Mouse (Mus musculus): ENCODE results near the gene Slc25a29.
A peak's percentile ranks its signal among the peaks of the same experiment; 100 is the strongest.

Gene Slc25a29

GRCm38 (mm10) chr12:108834337-108834736 lies 1.3 kb downstream of the Slc25a29 start:
- DNase-seq (ENCODE audit: low spot score): no peak

GRCm38 (mm10) chr12:108833408-108833807 lies 2.3 kb downstream of the Slc25a29 start:
- DNase-seq (ENCODE audit: low spot score): no peak

DNA sequence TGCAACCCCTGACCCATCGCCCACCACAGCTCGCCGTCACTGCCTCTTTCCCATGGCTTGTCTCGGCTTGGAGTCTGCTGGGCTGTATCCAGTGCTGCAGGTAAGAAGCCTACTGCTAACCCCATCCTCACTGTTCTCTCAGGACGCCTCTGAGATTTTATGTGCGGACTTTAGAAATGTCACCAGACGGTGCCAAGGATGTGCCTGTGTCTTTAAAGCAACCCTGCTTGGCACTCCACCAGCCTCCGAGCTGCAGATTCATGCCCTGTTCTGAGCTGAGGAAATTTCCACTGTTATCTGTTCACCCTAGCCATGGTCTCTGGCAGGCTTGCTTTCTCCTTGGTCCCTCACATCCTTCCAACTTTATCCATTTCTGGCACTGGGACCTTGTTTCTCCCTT lies 2.8 kb downstream of the Slc25a29 start:
- DNase-seq (ENCODE audit: low spot score): no peak

GRCm38 (mm10) chr12:108831966-108832643 lies 3.6 kb downstream of the Slc25a29 start:
- DNase-seq (ENCODE audit: low spot score): no peak

DNA sequence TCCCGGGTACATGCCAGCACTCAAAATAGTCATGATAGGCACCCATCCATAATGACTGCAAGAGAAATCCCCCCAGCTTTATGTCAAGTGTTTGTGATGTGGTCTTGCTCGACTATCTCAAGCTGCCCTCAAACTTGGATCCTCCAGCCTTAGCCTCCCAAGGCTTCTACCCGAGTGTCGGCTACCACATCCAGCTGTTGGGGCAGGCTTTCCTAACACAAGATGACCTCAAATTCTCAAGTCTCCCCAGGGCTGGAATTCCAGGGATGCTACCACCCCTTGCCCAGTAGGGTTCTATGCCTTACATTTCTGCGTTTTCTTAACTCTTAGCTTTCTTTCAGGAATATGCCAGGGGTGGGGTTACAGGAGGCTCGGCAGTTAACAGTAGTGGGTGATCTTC lies 5.3 kb downstream of the Slc25a29 start:
- no peak for DNase-seq (ENCODE audit: low spot score)

DNA sequence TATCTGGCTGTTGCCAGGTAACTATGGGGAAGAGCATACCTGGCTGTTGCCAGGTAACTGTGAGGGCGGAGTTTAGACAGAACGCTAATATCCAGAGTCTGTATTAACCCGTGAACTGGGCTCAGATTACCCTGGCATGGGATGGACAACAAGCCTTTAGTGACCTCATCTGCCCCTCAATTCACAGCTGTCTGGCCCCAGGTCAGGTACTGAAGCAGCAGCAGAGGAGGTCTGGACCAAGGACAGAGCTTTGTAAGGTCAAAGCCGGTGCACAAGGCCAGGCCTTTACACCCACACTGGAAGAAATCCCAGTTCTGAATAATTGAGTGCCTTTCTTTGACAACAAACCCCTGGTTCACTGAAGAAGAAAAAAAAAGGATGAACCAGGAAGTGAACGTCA lies 6.0 kb downstream of the Slc25a29 start:
- DNase-seq (ENCODE audit: low spot score): no peak

DNA sequence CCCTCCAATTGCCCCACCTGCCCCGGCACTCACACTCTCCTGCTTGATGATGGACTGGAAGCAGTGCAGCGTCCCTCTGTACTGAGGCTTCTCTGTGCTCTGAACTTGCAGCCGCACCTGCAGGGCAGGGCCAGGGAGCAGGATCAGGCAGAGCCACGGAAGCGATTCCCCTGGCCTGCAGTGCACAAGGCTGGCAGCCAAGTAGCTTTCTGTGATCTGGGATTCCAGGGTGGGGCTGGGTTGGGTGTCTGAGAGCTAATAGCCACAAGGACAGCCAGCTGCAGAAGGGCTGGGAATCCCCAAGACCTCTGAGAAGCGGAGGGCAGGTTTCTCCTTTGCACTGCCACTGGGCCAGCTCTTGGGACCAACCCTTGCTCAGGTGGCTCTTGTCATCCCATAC lies 8.0 kb downstream of the Slc25a29 start:
- DNase-seq (ENCODE audit: low spot score): no peak

GRCm38 (mm10) chr12:108826958-108827535 lies 8.6 kb downstream of the Slc25a29 start:
- DNase-seq (ENCODE audit: low spot score): no peak

- DNase-seq (ENCODE audit: low spot score): no peak
Observed at GRCm38 (mm10) chr12:108826282-108826957, 9.3 kb downstream of the Slc25a29 start.

- DNase-seq (ENCODE audit: low spot score): no peak
Observed at GRCm38 (mm10) chr12:108825561-108826224, 10.0 kb downstream of the Slc25a29 start.

GRCm38 (mm10) chr12:108824225-108824874 lies 11.3 kb downstream of the Slc25a29 start:
- DNase-seq (ENCODE audit: low spot score): no peak

DNA sequence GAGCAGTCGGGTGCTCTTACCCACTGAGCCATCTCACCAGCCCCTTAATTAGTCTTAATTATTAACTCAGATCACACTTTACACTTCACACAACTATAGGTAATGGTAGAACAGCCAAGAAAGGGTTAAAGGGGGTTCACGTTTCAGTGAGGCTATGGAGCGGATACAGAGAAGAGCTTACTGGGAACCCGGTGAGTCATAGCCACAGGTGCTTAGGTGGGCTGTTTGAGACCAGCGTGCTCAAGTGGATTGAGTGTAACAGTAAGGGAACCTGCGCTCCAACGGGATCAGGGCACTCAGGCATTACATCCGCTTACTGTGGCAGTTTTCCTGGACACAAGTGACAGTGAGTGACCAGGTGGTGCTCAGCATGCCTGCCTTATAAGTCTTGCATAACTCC lies 12.6 kb downstream of the Slc25a29 start:
- DNase-seq (ENCODE audit: low spot score): no peak

DNA sequence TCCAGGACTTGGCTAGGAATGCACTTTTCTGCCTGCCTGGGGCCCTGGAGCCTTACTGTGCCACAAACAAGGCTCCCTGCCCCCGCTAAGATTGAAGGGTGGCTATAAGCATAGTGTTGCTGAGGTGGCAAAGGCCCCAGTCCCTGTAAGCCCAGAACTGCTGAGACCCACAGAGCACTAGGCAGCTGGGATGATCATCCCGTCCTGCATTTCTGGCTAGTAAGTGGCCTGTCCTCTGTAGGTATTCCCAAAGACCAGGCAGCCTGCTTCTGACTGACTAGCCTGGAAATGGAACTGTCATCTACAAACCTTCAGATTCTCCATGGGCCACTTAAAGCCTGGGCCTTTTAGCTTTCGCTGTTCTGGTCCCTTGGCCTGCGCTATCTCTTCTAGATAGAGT lies 15.2 kb downstream of the Slc25a29 start:
- no peak for DNase-seq (ENCODE audit: low spot score)

DNA sequence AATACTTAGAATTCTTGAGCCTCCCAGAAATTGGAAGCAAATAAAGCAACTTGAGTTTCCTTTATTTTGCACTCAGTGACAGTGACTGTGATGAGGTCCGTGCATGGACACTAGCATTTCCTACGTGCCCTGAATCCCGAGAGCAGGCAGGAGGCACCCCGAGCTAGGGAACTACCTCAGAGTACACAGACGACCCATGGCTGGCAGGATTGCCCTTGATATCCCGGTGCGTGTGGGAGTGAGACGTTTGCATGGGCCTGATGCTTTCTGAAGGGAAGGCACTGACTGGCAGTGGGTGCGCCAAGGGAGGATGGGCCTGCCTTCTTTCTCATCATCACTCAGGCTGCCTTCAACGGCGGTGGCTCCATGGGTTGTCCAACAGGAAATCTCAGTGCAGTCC lies 19.1 kb downstream of the Slc25a29 start:
- no peak for DNase-seq (ENCODE audit: low spot score)

DNA sequence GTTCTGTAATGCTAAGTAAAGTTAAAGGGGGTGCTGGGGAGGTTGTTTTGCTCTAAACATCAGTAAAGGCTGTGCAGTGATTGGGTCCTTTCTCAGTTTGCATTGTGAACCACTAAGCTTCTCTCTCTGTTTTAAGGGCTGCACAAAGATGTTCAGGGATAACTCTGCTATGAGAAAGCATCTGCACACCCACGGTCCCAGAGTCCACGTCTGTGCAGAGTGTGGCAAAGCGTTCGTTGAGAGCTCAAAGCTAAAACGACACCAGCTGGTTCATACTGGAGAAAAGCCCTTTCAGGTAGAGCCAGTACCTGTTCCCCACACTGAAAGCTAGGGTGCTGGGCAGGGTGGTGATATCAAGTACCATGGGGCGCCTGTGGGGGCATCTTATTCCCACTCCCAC lies 21.2 kb downstream of the Slc25a29 start:
- DNase-seq (ENCODE audit: low spot score): no peak

- no peak for DNase-seq (ENCODE audit: low spot score)
Observed at GRCm38 (mm10) chr12:108812463-108812862, 23.2 kb downstream of the Slc25a29 start.

DNA sequence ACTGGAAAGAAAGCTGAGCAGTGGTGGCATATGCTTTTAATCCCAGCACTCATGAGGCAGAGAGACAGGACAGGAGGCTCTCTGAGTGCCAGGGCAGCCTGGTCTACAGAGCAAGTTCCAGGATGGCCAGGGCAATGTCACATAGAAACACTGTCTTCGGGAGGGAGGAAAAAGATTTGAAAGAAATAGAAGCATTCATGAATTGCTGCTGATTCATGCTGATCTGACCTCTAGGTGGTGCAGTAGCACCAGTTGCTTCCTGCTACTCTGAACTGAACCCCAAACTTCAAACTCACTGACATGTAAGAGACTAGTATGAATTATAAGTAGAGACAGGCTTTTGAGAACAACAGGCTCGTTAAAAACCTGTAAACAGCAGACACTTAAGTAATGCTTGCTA lies 24.6 kb downstream of the Slc25a29 start:
- peak; percentile 15 for DNase-seq (ENCODE audit: low spot score)

DNA sequence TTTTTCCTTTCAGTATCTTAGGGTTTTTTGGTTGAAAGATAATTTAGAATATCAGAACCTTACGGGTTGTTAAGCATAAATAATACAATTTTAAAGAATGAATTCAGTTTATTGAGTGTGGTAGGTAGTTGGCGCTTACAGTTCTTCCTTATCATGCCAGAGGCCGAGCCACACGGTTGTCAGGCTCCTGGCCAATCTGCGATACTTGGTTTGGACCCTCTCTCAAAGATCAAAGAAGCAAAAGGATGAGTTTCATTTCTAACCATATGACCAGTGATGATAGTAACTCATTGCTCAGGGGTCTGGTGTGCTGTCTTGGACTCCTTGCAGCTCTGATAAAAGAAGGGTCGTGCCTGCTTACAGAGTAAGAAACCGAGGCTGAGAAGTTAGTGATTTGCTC lies 25.4 kb downstream of the Slc25a29 start:
- no peak for DNase-seq (ENCODE audit: low spot score)

- no peak for DNase-seq (ENCODE audit: low spot score)
Observed at GRCm38 (mm10) chr12:108809771-108810170, 25.9 kb downstream of the Slc25a29 start.

GRCm38 (mm10) chr12:108808465-108808864 lies 27.2 kb downstream of the Slc25a29 start:
- DNase-seq (ENCODE audit: low spot score): no peak

DNA sequence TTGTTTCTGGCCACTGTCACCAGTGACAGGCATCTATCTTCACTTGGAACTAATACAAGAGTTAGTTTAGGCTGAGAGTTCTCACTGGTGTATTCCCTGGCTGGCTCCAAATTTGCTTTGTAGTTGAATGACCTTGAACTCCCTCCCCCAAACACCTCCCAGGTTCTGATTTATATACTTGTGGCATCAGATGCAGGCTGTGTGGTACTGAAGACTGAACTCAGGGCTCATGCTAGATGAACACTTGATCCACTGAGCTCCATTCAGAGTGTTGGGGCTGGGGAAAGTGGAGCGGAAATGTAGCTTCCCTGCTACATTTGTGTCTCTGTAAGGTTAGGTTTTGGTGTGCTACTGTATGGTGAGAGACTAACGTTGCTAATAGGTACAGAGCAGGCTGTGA lies 31.3 kb downstream of the Slc25a29 start:
- no peak for DNase-seq (ENCODE audit: low spot score)

DNA sequence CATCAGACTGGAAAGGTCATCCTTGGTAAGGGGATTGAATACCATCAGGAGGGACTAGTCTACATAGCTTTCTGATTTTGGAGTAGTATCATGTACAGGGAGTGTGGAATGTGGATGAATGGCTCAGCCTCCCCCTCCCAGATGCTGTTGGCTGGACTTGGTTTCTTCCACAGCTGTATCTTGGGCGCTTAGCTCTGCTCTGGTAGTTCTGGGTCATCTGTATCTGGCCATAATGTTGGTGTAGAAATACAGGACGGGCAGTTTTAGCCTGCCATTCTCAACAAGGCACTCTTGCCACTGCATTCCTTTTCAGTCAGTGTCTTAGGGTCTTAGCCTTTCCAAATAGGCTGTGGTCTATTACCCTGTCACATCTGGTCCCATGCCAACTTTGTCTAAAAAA lies 34.1 kb downstream of the Slc25a29 start:
- no peak for DNase-seq (ENCODE audit: low spot score)

Data from embryo, embryonic 10.5 days (tissue).